Mouse (Mus musculus): ENCODE data around the gene Zfp383. TPM values are rescaled to one million over a fixed set of nuclear protein-coding genes. Genes with fewer than 3 reads are reported as not detected.

The Zfp383 gene
- polyA plus RNA-seq, 1 experiment, result 3.9 TPM

- H3K27ac ChIP-seq (ENCODE audit: control insufficient read depth, insufficient read depth, low read depth, low read length, poor library complexity), result no peak overlapping the region
- WGBS, result 77% methylated on average over 6 of the region's 6 CpGs
- TF ChIP-seq POLR2A (IDR thresholded peaks at IDR 0.05; ENCODE audit: borderline replicate concordance, control insufficient read depth, low read depth, low read length), result no peak
- TF ChIP-seq CTCF (IDR thresholded peaks at IDR 0.05; ENCODE audit: control insufficient read depth, insufficient read depth, low read length), result no peak
- no peak overlapping the region for H3K4me3 ChIP-seq (replicated peaks; ENCODE audit: control insufficient read depth, low read depth, low read length)
- H3K4me1 ChIP-seq (ENCODE audit: control insufficient read depth, insufficient read depth, low read length), result no peaks in the 10 kb centered on the region
These were observed 9.5 kb downstream of the Zfp383 start for GRCm38 (mm10) chr7:29917371-29918061.

GRCm38 (mm10) chr7:29918062-29918453, 10.0 kb downstream of the Zfp383 start:
- TF ChIP-seq POLR2A (IDR thresholded peaks at IDR 0.05; ENCODE audit: borderline replicate concordance, control insufficient read depth, low read depth, low read length) (no peak), CTCF (IDR thresholded peaks at IDR 0.05; ENCODE audit: control insufficient read depth, insufficient read depth, low read length) (no peak)
- Histone ChIP-seq H3K27ac (ENCODE audit: control insufficient read depth, insufficient read depth, low read depth, low read length, poor library complexity) (no peak overlapping the region), H3K4me1 (ENCODE audit: control insufficient read depth, insufficient read depth, low read length) (no peaks in the 10 kb centered on the region), H3K4me3 (replicated peaks; ENCODE audit: control insufficient read depth, low read depth, low read length) (no peak overlapping the region)
- 92% methylated on average over 4 of the region's 4 CpGs for WGBS

GRCm38 (mm10) chr7:29921439-29922093, 13.5 kb downstream of the Zfp383 start:
- TF ChIP-seq POLR2A (IDR thresholded peaks at IDR 0.05; ENCODE audit: borderline replicate concordance, control insufficient read depth, low read depth, low read length) (no peak), CTCF (IDR thresholded peaks at IDR 0.05; ENCODE audit: control insufficient read depth, insufficient read depth, low read length) (no peak)
- Histone ChIP-seq H3K4me3 (replicated peaks; ENCODE audit: control insufficient read depth, low read depth, low read length) (no peak overlapping the region), H3K27ac (ENCODE audit: control insufficient read depth, insufficient read depth, low read depth, low read length, poor library complexity) (no peak overlapping the region), H3K4me1 (ENCODE audit: control insufficient read depth, insufficient read depth, low read length) (no peaks in the 10 kb centered on the region)
- WGBS, result 80% methylated on average over 6 of the region's 6 CpGs

GRCm38 (mm10) chr7:29922780-29923179, 14.8 kb downstream of the Zfp383 start:
- Histone ChIP-seq H3K4me1 (ENCODE audit: control insufficient read depth, insufficient read depth, low read length) (no peaks in the 10 kb centered on the region), H3K27ac (ENCODE audit: control insufficient read depth, insufficient read depth, low read depth, low read length, poor library complexity) (no peak overlapping the region), H3K4me3 (replicated peaks; ENCODE audit: control insufficient read depth, low read depth, low read length) (no peak overlapping the region)
- TF ChIP-seq CTCF (IDR thresholded peaks at IDR 0.05; ENCODE audit: control insufficient read depth, insufficient read depth, low read length) (no peak), POLR2A (IDR thresholded peaks at IDR 0.05; ENCODE audit: borderline replicate concordance, control insufficient read depth, low read depth, low read length) (no peak)
- 60% methylated on average over 2 of the region's 2 CpGs for WGBS

- no peaks in the 10 kb centered on the region; the same call in 1 of the 2 replicates for H3K4me1 ChIP-seq (ENCODE audit: control insufficient read depth, insufficient read depth, low read length)
- no peak for TF ChIP-seq POLR2A (IDR thresholded peaks at IDR 0.05; ENCODE audit: borderline replicate concordance, control insufficient read depth, low read depth, low read length)
- TF ChIP-seq CTCF (IDR thresholded peaks at IDR 0.05; ENCODE audit: control insufficient read depth, insufficient read depth, low read length), result no peak
- 68% methylated on average over 6 of the region's 6 CpGs for WGBS
- no peak overlapping the region for H3K27ac ChIP-seq (ENCODE audit: control insufficient read depth, insufficient read depth, low read depth, low read length, poor library complexity)
- H3K4me3 ChIP-seq (replicated peaks; ENCODE audit: control insufficient read depth, low read depth, low read length), result no peak overlapping the region
These were observed 30.8 kb downstream of the Zfp383 start for GRCm38 (mm10) chr7:29938856-29939255.

GRCm38 (mm10) chr7:29941027-29941426, 33.0 kb downstream of the Zfp383 start:
- 85% methylated on average over 11 of the region's 11 CpGs for WGBS
- TF ChIP-seq POLR2A (IDR thresholded peaks at IDR 0.05; ENCODE audit: borderline replicate concordance, control insufficient read depth, low read depth, low read length) (no peak), CTCF (IDR thresholded peaks at IDR 0.05; ENCODE audit: control insufficient read depth, insufficient read depth, low read length) (no peak)
- Histone ChIP-seq H3K4me3 (replicated peaks; ENCODE audit: control insufficient read depth, low read depth, low read length) (no peak overlapping the region), H3K4me1 (ENCODE audit: control insufficient read depth, insufficient read depth, low read length) (no peaks in the 10 kb centered on the region; the same call in 1 of the 2 replicates), H3K27ac (ENCODE audit: control insufficient read depth, insufficient read depth, low read depth, low read length, poor library complexity) (no peak overlapping the region)

- no peaks in the 10 kb centered on the region; the same call in 1 of the 2 replicates for H3K4me1 ChIP-seq (ENCODE audit: control insufficient read depth, insufficient read depth, low read length)
- no peak overlapping the region for H3K4me3 ChIP-seq (replicated peaks; ENCODE audit: control insufficient read depth, low read depth, low read length)
- no peak overlapping the region for H3K27ac ChIP-seq (ENCODE audit: control insufficient read depth, insufficient read depth, low read depth, low read length, poor library complexity)
- WGBS, result 96% methylated on average over 2 of the region's 2 CpGs
- TF ChIP-seq POLR2A (IDR thresholded peaks at IDR 0.05; ENCODE audit: borderline replicate concordance, control insufficient read depth, low read depth, low read length), result no peak
- TF ChIP-seq CTCF (IDR thresholded peaks at IDR 0.05; ENCODE audit: control insufficient read depth, insufficient read depth, low read length), result no peak
These were observed 34.7 kb downstream of the Zfp383 start for GRCm38 (mm10) chr7:29942740-29943139.

GRCm38 (mm10) chr7:29943720-29944119, 35.7 kb downstream of the Zfp383 start:
- Histone ChIP-seq H3K4me3 (replicated peaks; ENCODE audit: control insufficient read depth, low read depth, low read length) (no peak overlapping the region), H3K4me1 (ENCODE audit: control insufficient read depth, insufficient read depth, low read length) (no peaks in the 10 kb centered on the region; the same call in 1 of the 2 replicates), H3K27ac (ENCODE audit: control insufficient read depth, insufficient read depth, low read depth, low read length, poor library complexity) (no peak overlapping the region)
- WGBS, result 73% methylated on average over 2 of the region's 2 CpGs
- TF ChIP-seq CTCF (IDR thresholded peaks at IDR 0.05; ENCODE audit: control insufficient read depth, insufficient read depth, low read length) (no peak), POLR2A (IDR thresholded peaks at IDR 0.05; ENCODE audit: borderline replicate concordance, control insufficient read depth, low read depth, low read length) (no peak)

All from bone marrow, adult 2 months (tissue).